Mouse (Mus musculus) G1E (cell line): ENCODE measurements around the gene Tulp2. TPM values are rescaled to one million over a fixed set of nuclear protein-coding genes. Genes with fewer than 3 reads are reported as not detected.

Experiments
- ATAC-seq: 2 replicates; pipeline ENCODE4 v1.8.0; 2016; ENCODE audit warnings: mild to moderate bottlenecking; ENCODE audit not compliant: insufficient number of reproducible peaks, poor library complexity, low FRiP score, severe bottlenecking; ENCODE audit errors: extremely low read depth
- DNase-seq: peaks from one replicate; pipeline ENCODE4 v3.0.0; 2012; ENCODE audit warnings: low spot score
- H3K27me3 ChIP-seq: 2 replicates; pipeline ENCODE4 v1.6.1; 2012; ENCODE audit warnings: mild to moderate bottlenecking, low read length, inconsistent platforms; ENCODE audit not compliant: insufficient read depth
- H3K36me3 ChIP-seq: replicated peaks from 2 replicates; pipeline ENCODE3; 2012; ENCODE audit warnings: mild to moderate bottlenecking, inconsistent platforms
- H3K4me1 ChIP-seq: 2 replicates; pipeline ENCODE4 v1.6.1; 2012; ENCODE audit warnings: low read depth, low read length, inconsistent platforms, mixed read lengths; ENCODE audit not compliant: insufficient read depth
- H3K4me3 ChIP-seq: 2 replicates; pipeline ENCODE4 v1.5.1; 2012; ENCODE audit warnings: low read depth, mild to moderate bottlenecking, inconsistent platforms, low read length, moderate library complexity, mixed read lengths
- H3K9me3 ChIP-seq: replicated peaks from 2 replicates; pipeline ENCODE4 v1.6.1; 2012; ENCODE audit warnings: inconsistent platforms
- CTCF ChIP-seq: IDR thresholded peaks from 2 replicates; pipeline ENCODE4 v1.5.1; 2012; ENCODE audit warnings: low read depth, low read length, inconsistent platforms, mixed read lengths
- GATA1 ChIP-seq: IDR thresholded peaks from 2 replicates; pipeline ENCODE4 v1.6.1; 2012; ENCODE audit warnings: borderline replicate concordance, low read length, inconsistent platforms, mixed read lengths
- GATA2 ChIP-seq: IDR thresholded peaks from 2 replicates; pipeline ENCODE4 v1.6.1; 2012; ENCODE audit warnings: low read depth, low read length, inconsistent platforms, borderline replicate concordance
- POLR2AphosphoS5 ChIP-seq: IDR thresholded peaks from 2 replicates; pipeline ENCODE4 v1.6.1; 2012; ENCODE audit warnings: low read depth, low read length, inconsistent platforms; ENCODE audit not compliant: insufficient replicate concordance
- TAL1 ChIP-seq: conservative IDR thresholded peaks from 2 replicates; pipeline ENCODE4 v1.6.1; 2012; ENCODE audit warnings: low read depth, low read length, inconsistent platforms, mixed read lengths
- polyA plus RNA-seq: library from polyadenylated mRNA; stranded (reverse); fragments of >175 nt; gene quantifications from 2 replicates; pipeline ENCODE4 v1.2.3, GENCODE M21; 2012
- total RNA-seq, 2 experiments: library from RNA; stranded (forward) in 1 of 2; stranded (reverse) in 1 of 2; fragments of 200-1000 nt in 1 of 2; fragments of >200 nt in 1 of 2; fragmentation: Nextera tagmentation in 1 of 2; gene quantifications; 2 replicates each; pipeline ENCODE4 v1.2.3; 2014 to 2017

Tulp2 gene
- total and polyA plus RNA-seq, 3 experiments = 0.49 to 1.7 (median 0.98) TPM

- DNase-seq = no peak
- Histone ChIP-seq H3K9me3 (no peaks in the 10 kb centered on the region), H3K36me3 (peaks cover 48% of the 10 kb centered on the region), H3K4me3 (peak overlapping the region; percentile 80; the same call in 1 of the 2 replicates), H3K27me3 (no peaks in the 10 kb centered on the region), H3K4me1 (peaks cover 75% of the 10 kb centered on the region)
- no peak for TF ChIP-seq POLR2AphosphoS5
- no peak for TF ChIP-seq GATA1
- TF ChIP-seq TAL1 = no peak
- no peak for TF ChIP-seq GATA2
- TF ChIP-seq CTCF = no peak
- no peak for ATAC-seq
These were observed 90.3 kb downstream of the Tulp2 start for GRCm38 (mm10) chr7:45571966-45572365.

Other genes starting within 250 kb of the Tulp2 start
Only the 20 nearest of the 36 such genes appear.
- 1.4 and 1.5 TPM in 2 replicates for gene Ppfia3, start 114.9 kb upstream of the Tulp2 start, total RNA-seq (2014; fragmentation: Nextera tagmentation)
- 0.41 and 0.71 TPM in 2 replicates for gene Ppfia3, start 114.9 kb upstream of the Tulp2 start, total RNA-seq (2017)
- 1.2 and 1.4 TPM in 2 replicates for gene Ppfia3, start 114.9 kb upstream of the Tulp2 start, polyA plus RNA-seq
- not detected in 2 replicates for gene Lin7b, start 111.3 kb upstream of the Tulp2 start, total RNA-seq (2014; fragmentation: Nextera tagmentation)
- 2.0 and 3.8 TPM in 2 replicates for gene Lin7b, start 111.3 kb upstream of the Tulp2 start, total RNA-seq (2017)
- gene Lin7b, start 111.3 kb upstream of the Tulp2 start, polyA plus RNA-seq = 0.86 and 1.1 TPM in 2 replicates
- gene Snrnp70, start 86.1 kb upstream of the Tulp2 start, total RNA-seq (2014; fragmentation: Nextera tagmentation) = 154 and 174 TPM in 2 replicates
- gene Snrnp70, start 86.1 kb upstream of the Tulp2 start, total RNA-seq (2017) = 319 and 333 TPM in 2 replicates
- gene Snrnp70, start 86.1 kb upstream of the Tulp2 start, polyA plus RNA-seq = 754 and 1,054 TPM in 2 replicates
- gene Kcna7, start 76.2 kb upstream of the Tulp2 start, total RNA-seq (2014; fragmentation: Nextera tagmentation) = not detected in 2 replicates
- gene Kcna7, start 76.2 kb upstream of the Tulp2 start, total RNA-seq (2017) = 0.05 TPM in 1 of 2 replicates, not detected in the other
- gene Kcna7, start 76.2 kb upstream of the Tulp2 start, polyA plus RNA-seq = not detected in 2 replicates
- not detected in 2 replicates for gene Ntf5, start 68.2 kb upstream of the Tulp2 start, total RNA-seq (2014; fragmentation: Nextera tagmentation)
- 0.23 and 0.60 TPM in 2 replicates for gene Ntf5, start 68.2 kb upstream of the Tulp2 start, total RNA-seq (2017)
- gene Ntf5, start 68.2 kb upstream of the Tulp2 start, polyA plus RNA-seq = 0.16 and 0.33 TPM in 2 replicates
- not detected in 2 replicates for gene Lhb, start 61.1 kb upstream of the Tulp2 start, total RNA-seq (2014; fragmentation: Nextera tagmentation)
- gene Lhb, start 61.1 kb upstream of the Tulp2 start, total RNA-seq (2017) = not detected in 2 replicates
- gene Lhb, start 61.1 kb upstream of the Tulp2 start, polyA plus RNA-seq = not detected in 2 replicates
- gene Gys1, start 47.0 kb upstream of the Tulp2 start, total RNA-seq (2014; fragmentation: Nextera tagmentation) = 39.4 and 44.8 TPM in 2 replicates
- gene Gys1, start 47.0 kb upstream of the Tulp2 start, total RNA-seq (2017) = 18.8 and 22.1 TPM in 2 replicates
- gene Gys1, start 47.0 kb upstream of the Tulp2 start, polyA plus RNA-seq = 34.3 and 36.7 TPM in 2 replicates
- 255 and 345 TPM in 2 replicates for gene Ruvbl2, start 43.8 kb upstream of the Tulp2 start, total RNA-seq (2014; fragmentation: Nextera tagmentation)
- gene Ruvbl2, start 43.8 kb upstream of the Tulp2 start, total RNA-seq (2017) = 139 and 167 TPM in 2 replicates
- 639 and 877 TPM in 2 replicates for gene Ruvbl2, start 43.8 kb upstream of the Tulp2 start, polyA plus RNA-seq
- gene Ftl1, start 22.0 kb upstream of the Tulp2 start, total RNA-seq (2014; fragmentation: Nextera tagmentation) = 2,893 and 3,214 TPM in 2 replicates
- 4,307 and 4,361 TPM in 2 replicates for gene Ftl1, start 22.0 kb upstream of the Tulp2 start, total RNA-seq (2017)
- 6,399 and 6,975 TPM in 2 replicates for gene Ftl1, start 22.0 kb upstream of the Tulp2 start, polyA plus RNA-seq
- 68.8 and 93.1 TPM in 2 replicates for gene Bax, start 15.0 kb upstream of the Tulp2 start, total RNA-seq (2014; fragmentation: Nextera tagmentation)
- 87.2 and 97.2 TPM in 2 replicates for gene Bax, start 15.0 kb upstream of the Tulp2 start, total RNA-seq (2017)
- gene Bax, start 15.0 kb upstream of the Tulp2 start, polyA plus RNA-seq = 287 and 342 TPM in 2 replicates
- gene Gm45808, start 4.9 kb downstream of the Tulp2 start, total RNA-seq (2014; fragmentation: Nextera tagmentation) = not detected in 2 replicates
- not detected in 2 replicates for gene Gm45808, start 4.9 kb downstream of the Tulp2 start, total RNA-seq (2017)
- gene Gm45808, start 4.9 kb downstream of the Tulp2 start, polyA plus RNA-seq = not detected in 2 replicates
- gene Dhdh, start 6.9 kb downstream of the Tulp2 start, total RNA-seq (2014; fragmentation: Nextera tagmentation) = 17.7 and 18.0 TPM in 2 replicates
- 4.8 and 6.8 TPM in 2 replicates for gene Dhdh, start 6.9 kb downstream of the Tulp2 start, total RNA-seq (2017)
- gene Dhdh, start 6.9 kb downstream of the Tulp2 start, polyA plus RNA-seq = 1.3 and 1.6 TPM in 2 replicates
- 91.8 and 127 TPM in 2 replicates for gene Nucb1, start 28.5 kb downstream of the Tulp2 start, total RNA-seq (2014; fragmentation: Nextera tagmentation)
- gene Nucb1, start 28.5 kb downstream of the Tulp2 start, total RNA-seq (2017) = 378 and 409 TPM in 2 replicates
- 403 and 408 TPM in 2 replicates for gene Nucb1, start 28.5 kb downstream of the Tulp2 start, polyA plus RNA-seq
- 57.6 and 75.0 TPM in 2 replicates for gene Ppp1r15a, start 44.4 kb downstream of the Tulp2 start, total RNA-seq (2014; fragmentation: Nextera tagmentation)
- gene Ppp1r15a, start 44.4 kb downstream of the Tulp2 start, total RNA-seq (2017) = 67.9 and 80.2 TPM in 2 replicates
- gene Ppp1r15a, start 44.4 kb downstream of the Tulp2 start, polyA plus RNA-seq = 56.8 and 62.3 TPM in 2 replicates
- gene Plekha4, start 44.5 kb downstream of the Tulp2 start, total RNA-seq (2014; fragmentation: Nextera tagmentation) = 1.5 and 1.7 TPM in 2 replicates
- gene Plekha4, start 44.5 kb downstream of the Tulp2 start, total RNA-seq (2017) = 0.70 and 2.8 TPM in 2 replicates
- gene Plekha4, start 44.5 kb downstream of the Tulp2 start, polyA plus RNA-seq = 1.2 and 1.3 TPM in 2 replicates
- 34.9 and 44.8 TPM in 2 replicates for gene Hsd17b14, start 73.0 kb downstream of the Tulp2 start, total RNA-seq (2014; fragmentation: Nextera tagmentation)
- 8.2 and 14.5 TPM in 2 replicates for gene Hsd17b14, start 73.0 kb downstream of the Tulp2 start, total RNA-seq (2017)
- gene Hsd17b14, start 73.0 kb downstream of the Tulp2 start, polyA plus RNA-seq = 5.1 and 6.0 TPM in 2 replicates
- gene Bcat2, start 88.3 kb downstream of the Tulp2 start, total RNA-seq (2014; fragmentation: Nextera tagmentation) = 149 and 178 TPM in 2 replicates
- gene Bcat2, start 88.3 kb downstream of the Tulp2 start, total RNA-seq (2017) = 45.9 and 47.0 TPM in 2 replicates
- gene Bcat2, start 88.3 kb downstream of the Tulp2 start, polyA plus RNA-seq = 73.1 and 114 TPM in 2 replicates
- not detected in 2 replicates for gene Fgf21, start 133.6 kb downstream of the Tulp2 start, total RNA-seq (2014; fragmentation: Nextera tagmentation)
- gene Fgf21, start 133.6 kb downstream of the Tulp2 start, total RNA-seq (2017) = 0.16 TPM in 1 of 2 replicates, not detected in the other
- gene Fgf21, start 133.6 kb downstream of the Tulp2 start, polyA plus RNA-seq = not detected in 2 replicates
- gene Fut1, start 135.4 kb downstream of the Tulp2 start, total RNA-seq (2014; fragmentation: Nextera tagmentation) = not detected in 2 replicates
- 0.16 TPM in 1 of 2 replicates, not detected in the other for gene Fut1, start 135.4 kb downstream of the Tulp2 start, total RNA-seq (2017)
- gene Fut1, start 135.4 kb downstream of the Tulp2 start, polyA plus RNA-seq = not detected in 2 replicates
- 0.68 TPM in 1 of 2 replicates, not detected in the other for gene Izumo1, start 139.9 kb downstream of the Tulp2 start, total RNA-seq (2014; fragmentation: Nextera tagmentation)
- 0.05 TPM in 1 of 2 replicates, not detected in the other for gene Izumo1, start 139.9 kb downstream of the Tulp2 start, total RNA-seq (2017)
- gene Izumo1, start 139.9 kb downstream of the Tulp2 start, polyA plus RNA-seq = 0.10 and 0.12 TPM in 2 replicates